Mouse (Mus musculus) left cerebral cortex, postnatal 4 days (tissue): Measurements from ENCODE around the gene Slc16a12. TPM values are rescaled to one million over a fixed set of nuclear protein-coding genes. Genes with fewer than 3 reads are reported as not detected.
"Not testable (repeated sequence)": the region's sequence is repeated elsewhere in the genome, so short reads cannot be mapped to it uniquely, and the experiment has no call there.

Source experiments
- DNase-seq: peaks from one replicate; pipeline ENCODE4 v3.0.0-alpha.2; 2022
- intact Hi-C: fragments of 180-260 bp; cut with DNase I; formaldehyde crosslinking; loops from one replicate; pipeline ENCODE4 v1.15.1; 2025
- total RNA-seq, 2 experiments: library from RNA; stranded (reverse); gene quantifications; 2 replicates each; pipeline ENCODE4 v1.2.3; 2021

Slc16a12 gene
- 1 to 10 TPM; 2.5 to 2.6 TPM for total RNA-seq

- peak; percentile 20 for DNase-seq
- intact Hi-C loops: no loop called here
Measured at GRCm38 (mm10) chr19:34746688-34747504, at the start of gene Slc16a12. Gene Slc16a12, minus strand, starts transcription at chr19:34747289.

- no peak for DNase-seq
- intact Hi-C loops: no loop called here
Measured at GRCm38 (mm10) chr19:34796396-34796795, 49.3 kb upstream of the Slc16a12 start.

- intact Hi-C loops: no loop called here
Measured at GRCm38 (mm10) chr19:34782491-34782890, 35.4 kb upstream of the Slc16a12 start.

GRCm38 (mm10) chr19:34778993-34779392 lies 31.9 kb upstream of the Slc16a12 start:
- DNase-seq: no peak
- intact Hi-C loops: no loop called here

More at GRCm38 (mm10) chr19:34782491-34782890, 35.4 kb upstream of the Slc16a12 start:
- DNase-seq: no peak

GRCm38 (mm10) chr19:34778098-34778497 lies 31.0 kb upstream of the Slc16a12 start:
- intact Hi-C loops: no loop called here

GRCm38 (mm10) chr19:34772775-34773174 lies 25.7 kb upstream of the Slc16a12 start:
- intact Hi-C loops: loop anchor here (2.0 kb wide), 1 partner anchor 106 kb away; no protein-coding TSS in a partner anchor

More at GRCm38 (mm10) chr19:34778098-34778497, 31.0 kb upstream of the Slc16a12 start:
- no peak for DNase-seq

GRCm38 (mm10) chr19:34770764-34771163 lies 23.7 kb upstream of the Slc16a12 start:
- DNase-seq: no peak
- intact Hi-C loops: no loop called here

More at GRCm38 (mm10) chr19:34772775-34773174, 25.7 kb upstream of the Slc16a12 start:
- peak; percentile 25 for DNase-seq

GRCm38 (mm10) chr19:34758754-34759153 lies 11.7 kb upstream of the Slc16a12 start:
- DNase-seq: no peak
- intact Hi-C loops: no loop called here

GRCm38 (mm10) chr19:34756561-34757240 lies 9.6 kb upstream of the Slc16a12 start:
- DNase-seq: no peak
- intact Hi-C loops: no loop called here

- intact Hi-C loops: no loop called here
- DNase-seq: no peak
Measured at GRCm38 (mm10) chr19:34755680-34756079, 8.6 kb upstream of the Slc16a12 start.

GRCm38 (mm10) chr19:34753243-34753642 lies 6.2 kb upstream of the Slc16a12 start:
- no peak for DNase-seq
- intact Hi-C loops: no loop called here

- intact Hi-C loops: no loop called here
- DNase-seq: no peak
Measured at GRCm38 (mm10) chr19:34752391-34753092, 5.5 kb upstream of the Slc16a12 start.

GRCm38 (mm10) chr19:34751150-34751549 lies 4.1 kb upstream of the Slc16a12 start:
- intact Hi-C loops: no loop called here
- no peak for DNase-seq

- no peak for DNase-seq
- intact Hi-C loops: no loop called here
Measured at GRCm38 (mm10) chr19:34748992-34749391, 1.9 kb upstream of the Slc16a12 start.

- intact Hi-C loops, DNase-seq: not testable (repeated sequence)
Measured at GRCm38 (mm10) chr19:34747969-34748368, 880 bp upstream of the Slc16a12 start.

- no peak for DNase-seq
- intact Hi-C loops: no loop called here
Measured at GRCm38 (mm10) chr19:34746201-34746600, 888 bp downstream of the Slc16a12 start.

- intact Hi-C loops: no loop called here
- no peak for DNase-seq
Measured at GRCm38 (mm10) chr19:34745012-34745411, 2.1 kb downstream of the Slc16a12 start.

GRCm38 (mm10) chr19:34737916-34738315 lies 9.2 kb downstream of the Slc16a12 start:
- DNase-seq: no peak
- intact Hi-C loops: no loop called here

- no peak for DNase-seq
- intact Hi-C loops: no loop called here
Measured at GRCm38 (mm10) chr19:34735900-34736299, 11.2 kb downstream of the Slc16a12 start.

- intact Hi-C loops: no loop called here
- no peak for DNase-seq
Measured at GRCm38 (mm10) chr19:34733020-34733419, 14.1 kb downstream of the Slc16a12 start.

- intact Hi-C loops: no loop called here
- DNase-seq: no peak
Measured at GRCm38 (mm10) chr19:34731356-34731755, 15.7 kb downstream of the Slc16a12 start.
